Mouse (Mus musculus) 3134 (cell line): Measurements from ENCODE around the gene Ssc5d.

Experiments used
- DNase-seq: peaks from one replicate; pipeline ENCODE4 v3.0.0-alpha.2; 2011; ENCODE audit warnings: low spot score; ENCODE audit not compliant: insufficient read length; ENCODE audit errors: extremely low read depth

Gene Ssc5d

GRCm38 (mm10) chr7:4943223-4943815 is 17.7 kb downstream of the Ssc5d start:
- peak; percentile 78 for DNase-seq

GRCm38 (mm10) chr7:4947855-4948254 is 22.3 kb downstream of the Ssc5d start:
- peak; percentile 61 for DNase-seq

GRCm38 (mm10) chr7:4948386-4948785 is 22.8 kb downstream of the Ssc5d start:
- DNase-seq, result no peak

GRCm38 (mm10) chr7:4950561-4951342 is 25.2 kb downstream of the Ssc5d start:
- DNase-seq, result no peak

GRCm38 (mm10) chr7:4953815-4954445 is 28.3 kb downstream of the Ssc5d start:
- no peak for DNase-seq

GRCm38 (mm10) chr7:4957361-4957760 is 31.8 kb downstream of the Ssc5d start:
- no peak for DNase-seq

- no peak for DNase-seq
Measured at GRCm38 (mm10) chr7:4963527-4963926, 37.9 kb downstream of the Ssc5d start.

- DNase-seq, result peak; percentile 31
Measured at GRCm38 (mm10) chr7:4964272-4964671, 38.7 kb downstream of the Ssc5d start, which contains the start of gene Sbk2. TSS of gene Sbk2 (minus strand) at chr7:4964406.

- no peak for DNase-seq
Measured at GRCm38 (mm10) chr7:4964988-4965387, 39.4 kb downstream of the Ssc5d start.

- no peak for DNase-seq
Measured at GRCm38 (mm10) chr7:4971068-4971467, 45.5 kb downstream of the Ssc5d start, which contains the start of gene Sbk3. TSS of gene Sbk3 (minus strand) at chr7:4971168.

- DNase-seq, result no peak
Measured at GRCm38 (mm10) chr7:4971710-4972109, 46.1 kb downstream of the Ssc5d start.

GRCm38 (mm10) chr7:4972321-4973047 is 46.9 kb downstream of the Ssc5d start:
- DNase-seq, result peak; percentile 90

GRCm38 (mm10) chr7:4975455-4975854 is 49.9 kb downstream of the Ssc5d start:
- DNase-seq, result no peak

GRCm38 (mm10) chr7:4976832-4977231 is 51.2 kb downstream of the Ssc5d start:
- DNase-seq, result no peak

- DNase-seq, result no peak
Measured at GRCm38 (mm10) chr7:4988250-4988649, 62.7 kb downstream of the Ssc5d start.

- DNase-seq, result no peak
Measured at GRCm38 (mm10) chr7:4993347-4993998, 67.9 kb downstream of the Ssc5d start.

GRCm38 (mm10) chr7:4993999-4994788 is 68.6 kb downstream of the Ssc5d start:
- no peak for DNase-seq
